Mouse (Mus musculus): ENCODE measurements around the gene Gpr135.

Gene Gpr135

DNA sequence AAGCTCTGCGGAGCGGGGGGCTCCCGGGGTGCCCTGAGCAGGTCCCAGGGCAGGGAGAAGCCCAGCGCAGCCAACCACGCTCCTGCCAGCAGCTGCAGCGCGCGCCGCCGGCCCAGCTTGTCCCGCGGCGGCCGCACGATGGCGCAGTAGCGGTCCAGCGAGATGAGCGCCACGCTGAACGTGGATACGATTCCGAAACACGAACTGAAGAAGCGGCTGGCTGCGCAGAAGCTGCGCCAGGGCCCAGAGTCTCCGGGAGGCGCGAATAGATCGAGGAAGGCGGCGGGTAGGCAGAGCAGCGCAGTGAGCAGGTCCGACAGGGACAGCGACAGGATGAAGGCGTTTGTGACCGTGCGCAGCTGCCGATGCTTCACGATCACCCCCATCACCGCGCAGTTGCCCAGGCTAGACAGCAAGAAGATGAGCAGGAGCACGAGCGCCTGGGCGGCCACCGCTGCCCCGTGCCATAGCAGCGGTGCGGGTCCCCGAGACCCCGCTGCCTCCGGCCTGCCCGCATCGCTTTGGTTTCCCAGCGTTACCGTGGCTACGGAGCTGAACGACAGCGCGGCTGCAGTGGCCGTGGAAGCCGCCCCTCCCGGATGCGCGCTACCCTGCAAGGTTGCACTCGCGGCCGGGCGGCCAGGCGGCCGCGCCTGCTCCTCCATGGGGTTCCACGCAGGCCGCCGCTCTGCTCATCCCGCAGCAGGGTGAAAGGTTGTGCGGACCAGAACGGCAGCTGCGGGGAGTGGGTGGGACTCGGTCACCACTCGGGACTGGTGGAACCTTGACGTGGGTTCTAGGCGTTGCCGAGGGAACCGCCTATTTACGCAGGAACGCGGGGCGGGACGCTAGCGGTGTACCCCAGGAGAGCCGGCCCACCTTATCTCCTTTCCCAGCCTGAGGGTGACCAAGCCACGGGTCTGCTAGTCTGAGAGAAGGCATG lies at the start of gene Gpr135:
Gpr135 (minus strand) TSS at position 799 of the 943 bp plus-strand sequence.
- DNase-seq = peak; percentile 66 to 86

- DNase-seq = no peak
Observed at GRCm38 (mm10) chr12:72115686-72116345, 44.9 kb upstream of the Gpr135 start.

- no peak for DNase-seq
Observed at GRCm38 (mm10) chr12:72115126-72115525, 44.2 kb upstream of the Gpr135 start.

DNA sequence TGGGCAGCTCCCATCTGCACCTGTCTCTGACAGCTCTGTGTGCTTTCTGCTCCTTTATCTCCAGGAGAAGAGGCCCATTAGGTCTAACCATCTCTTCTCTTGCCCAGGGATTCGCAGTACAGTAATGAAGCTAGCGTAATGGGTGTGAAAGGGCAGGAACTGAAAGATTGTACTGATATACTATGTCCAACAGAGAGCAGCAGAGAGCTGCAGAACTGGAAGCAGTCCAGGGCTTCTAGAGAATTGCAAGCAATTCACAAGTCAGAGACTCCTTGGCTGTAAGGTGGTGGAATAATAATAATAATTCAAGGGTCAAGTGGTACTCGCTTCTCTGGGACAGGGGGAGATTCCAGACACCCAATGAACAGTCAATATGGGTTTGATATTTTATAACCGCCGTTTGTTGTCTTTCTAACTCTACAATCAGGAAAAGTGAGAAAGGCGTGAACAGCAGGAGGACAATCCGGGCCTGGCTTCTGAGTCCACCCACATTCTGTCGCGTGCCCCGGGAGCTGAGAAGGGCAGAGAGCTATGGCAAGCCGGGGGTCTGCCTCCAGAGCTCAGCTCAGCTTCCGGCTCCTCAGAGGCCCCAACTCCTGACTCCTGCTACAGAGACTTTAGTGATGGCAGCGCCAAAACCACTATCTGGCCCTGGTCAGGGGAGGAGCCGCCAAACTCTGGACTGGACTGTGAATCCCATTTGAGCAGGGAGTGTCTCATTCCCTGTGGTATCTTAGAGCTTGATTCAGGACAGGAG lies 33.8 kb upstream of the Gpr135 start:
- DNase-seq = peak in 1 of 2 experiments; percentile 23

DNA sequence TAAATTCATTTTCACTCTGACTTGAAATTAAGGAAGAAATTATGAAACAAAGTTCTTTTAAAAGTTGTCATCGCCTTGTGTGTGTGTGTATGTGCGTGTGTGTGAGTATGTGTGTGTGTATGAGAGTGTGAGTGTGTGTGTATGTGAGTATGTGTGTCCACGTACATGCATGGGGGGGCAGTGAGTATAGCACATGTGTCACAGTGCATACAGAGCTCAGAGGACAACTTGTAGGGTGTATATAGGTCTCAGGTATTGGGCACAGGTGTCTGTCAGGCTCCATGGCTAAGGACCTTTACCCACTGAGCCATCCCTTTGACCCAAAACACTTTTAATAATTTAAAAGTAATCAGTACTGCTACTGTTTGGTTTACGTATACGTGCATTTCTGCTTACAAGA lies 33.1 kb upstream of the Gpr135 start:
- DNase-seq = no peak

- DNase-seq = no peak
Observed at GRCm38 (mm10) chr12:72102776-72103175, 31.9 kb upstream of the Gpr135 start.

- DNase-seq = no peak
Observed at GRCm38 (mm10) chr12:72096966-72097365, 26.0 kb upstream of the Gpr135 start.

DNA sequence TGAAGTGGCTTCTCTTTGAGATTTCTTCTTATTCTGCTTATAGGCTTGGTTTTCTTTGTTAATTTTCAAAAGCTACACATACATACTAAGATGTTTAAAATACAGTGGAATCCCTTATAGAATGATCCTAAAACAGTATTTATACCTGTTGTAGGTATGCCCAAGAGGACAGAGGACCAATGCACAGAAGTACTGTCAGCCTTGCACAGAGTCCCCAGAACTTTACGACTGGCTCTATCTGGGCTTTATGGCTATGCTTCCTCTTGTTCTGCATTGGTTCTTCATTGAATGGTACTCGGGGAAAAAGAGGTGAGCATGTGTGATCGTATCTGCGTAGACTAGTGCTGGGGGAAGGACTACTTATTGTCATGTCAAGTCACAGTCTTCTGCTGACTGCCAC lies 18.9 kb upstream of the Gpr135 start:
- DNase-seq = no peak

DNA sequence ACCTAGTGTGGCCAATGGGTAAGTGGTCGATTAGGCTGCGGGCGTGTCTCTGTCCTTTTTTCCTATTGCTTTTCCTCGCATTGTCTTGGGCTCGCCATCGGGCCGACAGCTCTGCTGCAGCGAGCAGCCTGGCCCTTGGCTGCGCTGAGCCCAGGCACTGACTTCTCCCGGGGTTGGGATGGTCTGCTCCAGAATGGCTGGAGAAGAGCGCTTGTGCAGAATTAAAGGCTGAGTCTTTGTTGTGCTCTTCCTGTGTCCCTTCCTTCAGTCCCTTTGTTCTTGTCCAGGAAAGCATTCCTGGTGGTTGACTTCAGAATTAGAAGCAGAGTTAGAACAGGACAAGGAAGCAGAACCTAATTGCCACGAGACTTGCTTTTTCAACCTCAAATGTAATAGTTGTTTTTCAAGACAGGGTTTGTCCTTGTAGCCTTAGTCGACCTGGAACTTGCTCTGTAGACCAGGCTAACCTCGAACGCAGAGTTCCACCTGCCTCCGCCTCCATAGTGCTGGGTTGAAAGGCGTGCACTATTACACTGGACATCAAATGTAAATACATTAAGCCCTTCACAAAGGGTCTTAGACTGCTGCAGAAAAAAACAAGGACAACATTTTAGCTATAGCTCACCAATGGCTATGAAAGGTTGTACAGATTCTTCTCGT lies 15.4 kb upstream of the Gpr135 start:
- no peak for DNase-seq

GRCm38 (mm10) chr12:72085329-72086165 lies 14.6 kb upstream of the Gpr135 start, which contains the start of the genes L3hypdh and Jkamp:
L3hypdh (minus strand) TSS chr12:72085439.
Jkamp (plus strand) TSS chr12:72085589.
- peak; percentile 99 for DNase-seq

- DNase-seq = no peak
Observed at GRCm38 (mm10) chr12:72085024-72085328, 14.1 kb upstream of the Gpr135 start.

- DNase-seq = no peak
Observed at GRCm38 (mm10) chr12:72084261-72085023, 13.5 kb upstream of the Gpr135 start.

DNA sequence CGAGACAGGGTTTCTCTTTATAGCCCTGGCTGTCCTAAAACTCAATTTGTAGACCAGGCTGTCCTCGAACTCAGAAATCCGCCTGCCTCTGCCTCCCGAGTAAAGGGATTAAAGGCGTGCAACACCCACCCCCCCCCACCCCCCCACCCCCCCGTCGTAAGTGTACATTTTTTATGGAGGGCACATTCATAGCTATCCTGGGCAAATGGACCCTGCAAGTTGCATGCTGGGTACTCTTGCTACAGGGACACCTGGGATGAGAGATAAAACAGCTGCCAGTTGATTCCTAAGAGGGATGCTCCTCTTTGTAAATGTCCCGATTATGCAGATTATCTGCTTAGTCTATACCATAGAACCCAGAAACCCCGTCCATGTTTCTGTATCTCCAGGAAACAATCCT lies 12.3 kb upstream of the Gpr135 start:
- no peak for DNase-seq

DNA sequence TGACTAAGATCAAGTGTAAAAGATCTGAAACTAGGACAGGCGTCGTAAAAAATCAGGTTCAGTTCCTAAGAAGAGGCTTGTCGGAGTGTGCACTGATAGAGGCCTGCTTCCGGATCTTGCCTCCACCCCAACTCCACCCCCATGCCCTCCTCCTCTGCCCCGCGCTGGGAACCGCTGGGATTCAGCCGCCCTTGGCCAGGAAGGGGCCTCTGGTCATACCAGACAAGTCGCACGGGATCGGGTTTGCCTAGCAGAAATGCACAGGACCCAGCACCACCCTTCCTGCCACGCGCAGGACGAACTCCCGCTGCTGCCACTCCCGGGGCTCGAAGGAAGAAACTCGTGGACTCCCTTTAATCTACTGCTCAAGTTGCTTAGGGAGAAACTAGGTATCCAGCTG lies 11.4 kb upstream of the Gpr135 start:
- no peak for DNase-seq

DNA sequence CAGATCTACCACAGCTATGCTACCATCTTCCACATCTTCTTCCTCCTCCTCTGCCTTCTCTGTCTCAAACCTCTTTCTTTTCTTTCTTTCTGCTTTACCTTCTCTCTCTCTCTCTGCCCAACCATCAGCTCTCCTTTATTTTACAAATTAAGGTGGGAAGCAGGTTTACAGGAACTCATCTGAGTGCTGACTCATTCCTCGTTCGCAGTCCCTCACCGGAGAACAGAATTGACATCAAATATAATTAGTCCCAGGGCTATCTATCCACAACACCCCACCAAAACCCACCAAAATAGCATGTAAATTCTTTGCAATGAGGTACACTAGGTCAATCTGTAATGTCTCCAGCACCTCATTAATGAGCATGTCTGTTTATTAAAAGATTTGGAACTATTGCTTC lies 11.0 kb upstream of the Gpr135 start:
- no peak for DNase-seq

DNA sequence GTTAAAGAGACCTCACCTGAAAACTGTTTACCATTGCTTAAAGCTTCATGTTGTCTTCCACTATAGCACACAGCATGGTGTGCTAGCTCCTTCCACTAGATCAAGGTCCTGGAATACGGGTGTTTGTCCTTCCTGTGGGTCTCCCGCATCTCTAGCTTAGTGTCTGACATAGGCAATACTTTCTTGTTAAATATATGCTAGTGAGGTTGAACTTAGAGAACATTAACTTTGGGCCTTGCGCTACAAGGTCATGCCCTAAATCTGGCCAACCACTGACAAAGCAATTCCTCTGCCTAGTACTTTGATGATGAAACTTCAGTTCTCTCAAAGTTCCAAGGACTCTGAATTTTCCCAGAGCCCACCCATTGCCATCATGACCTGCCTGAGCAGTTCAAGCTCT lies 7.3 kb upstream of the Gpr135 start:
- DNase-seq = no peak

DNA sequence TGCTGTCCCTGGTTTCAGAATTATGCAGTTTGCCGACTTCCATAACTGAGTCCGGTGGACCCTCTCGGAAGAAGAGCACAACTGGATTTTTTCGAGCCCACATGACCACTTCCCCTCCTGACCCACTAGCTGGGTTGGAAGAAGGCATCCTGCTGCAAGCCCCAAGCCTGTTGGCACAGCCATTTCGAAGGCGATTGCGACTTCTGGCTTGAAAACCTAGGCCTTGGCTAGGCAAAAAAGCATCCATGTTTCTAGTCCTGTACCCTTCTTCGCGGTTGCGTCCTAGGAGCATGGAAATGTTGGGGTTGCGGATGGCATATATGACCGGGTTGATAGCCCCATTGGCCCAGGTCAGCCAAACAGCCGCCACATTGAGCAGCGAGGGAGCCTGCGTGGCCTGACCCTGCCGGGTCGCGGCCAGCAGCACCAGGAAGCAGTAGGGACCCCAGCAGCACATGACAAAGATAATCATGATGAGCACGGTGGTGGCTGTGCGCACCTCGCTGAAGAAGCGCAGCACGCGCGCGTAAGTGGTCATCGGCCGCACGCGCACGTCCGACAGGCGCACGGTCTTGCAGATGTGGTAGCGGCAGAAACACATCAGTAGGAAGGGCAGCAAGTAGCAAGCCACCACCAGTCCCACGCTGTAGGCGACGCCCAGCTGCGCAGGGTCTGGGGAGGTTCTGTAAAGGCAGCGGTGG lies 1.1 kb downstream of the Gpr135 start:
- DNase-seq = no peak

- DNase-seq = no peak
Observed at GRCm38 (mm10) chr12:72057780-72058179, 13.1 kb downstream of the Gpr135 start.

DNA sequence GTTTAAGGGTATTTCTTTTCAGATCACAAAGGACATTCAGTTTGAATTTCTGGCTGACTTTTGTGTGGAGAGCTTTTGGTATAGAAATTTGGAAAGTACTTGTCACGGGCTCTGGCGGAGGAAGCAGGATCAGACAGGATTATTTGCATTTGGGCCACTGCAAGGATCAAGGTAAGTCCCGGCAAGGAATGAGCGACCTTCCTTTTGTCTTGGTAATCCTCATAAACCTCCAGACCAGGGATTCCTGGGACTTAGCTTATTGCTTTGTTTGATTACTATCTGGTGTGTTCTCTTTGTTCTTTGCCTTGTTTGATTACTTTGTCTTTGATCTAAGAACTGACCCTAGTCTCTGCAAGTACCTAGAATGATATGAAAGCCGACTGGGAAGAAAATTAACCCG lies 17.1 kb downstream of the Gpr135 start:
- DNase-seq = no peak

GRCm38 (mm10) chr12:72053303-72053702 lies 17.6 kb downstream of the Gpr135 start:
- DNase-seq = no peak

All from spleen, adult 18-20 months (tissue).